Mouse (Mus musculus): ENCODE measurements around the gene Gm17662.

Gm17662 gene

DNA sequence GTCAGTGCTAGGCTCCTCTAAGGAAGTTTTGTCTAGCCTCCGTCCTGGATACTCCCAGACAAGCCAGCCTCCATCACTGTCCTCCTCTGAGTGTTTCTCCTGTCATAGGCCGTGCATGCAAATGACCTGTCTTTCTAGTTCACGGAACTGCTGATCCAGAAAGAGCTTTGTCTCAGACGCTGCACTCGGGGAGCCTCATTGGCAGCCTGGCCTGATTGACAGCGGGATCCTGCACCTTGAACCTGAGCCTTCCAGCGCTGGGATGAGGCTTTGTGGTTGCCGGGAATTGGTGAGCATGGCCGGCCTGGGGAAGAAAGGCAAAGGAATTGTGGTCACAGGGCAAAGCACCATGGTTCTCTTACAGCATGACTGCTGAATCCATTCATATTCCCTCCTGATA, 30.4 kb downstream of the Gm17662 start:
- in situ Hi-C loops (cut with MseI, MboI): no loop called here

DNA sequence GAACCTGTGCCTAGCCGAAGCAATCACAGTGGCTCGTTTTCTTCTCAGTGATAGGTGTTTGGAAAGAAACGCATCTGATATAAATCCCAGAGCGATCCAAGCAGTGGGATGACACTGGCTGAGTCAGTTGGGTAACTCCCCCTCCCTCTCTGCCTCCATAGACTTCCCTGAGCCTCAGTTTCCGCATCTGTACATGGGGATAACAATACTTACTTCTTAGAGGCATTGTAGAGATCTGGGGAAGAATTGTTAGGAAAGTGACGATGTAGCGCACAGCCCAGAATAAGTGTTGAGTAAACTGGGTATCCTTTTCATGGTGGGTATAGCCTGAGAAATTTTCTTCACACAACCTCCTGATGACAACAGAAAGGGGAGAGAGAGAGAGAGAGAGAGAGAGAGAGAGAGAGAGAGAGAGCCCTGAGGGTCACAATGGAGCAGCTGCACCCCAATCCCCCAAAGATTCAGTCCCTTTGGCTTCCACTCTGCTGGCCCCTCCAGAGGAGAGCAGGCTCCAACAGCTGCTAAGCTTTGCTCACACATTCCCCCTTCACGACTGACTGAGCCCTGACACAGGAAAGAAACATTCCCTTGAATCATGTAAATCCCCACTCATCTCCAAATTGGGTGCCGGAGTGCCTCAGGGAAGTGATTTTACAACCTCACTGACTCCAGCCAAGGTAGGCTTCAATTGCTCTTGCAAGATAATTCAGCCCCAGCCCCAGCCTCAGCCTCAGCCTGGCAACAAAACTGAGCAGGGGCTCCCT, 31.6 kb downstream of the Gm17662 start:
- in situ Hi-C loops (cut with MseI, MboI): no loop called here

DNA sequence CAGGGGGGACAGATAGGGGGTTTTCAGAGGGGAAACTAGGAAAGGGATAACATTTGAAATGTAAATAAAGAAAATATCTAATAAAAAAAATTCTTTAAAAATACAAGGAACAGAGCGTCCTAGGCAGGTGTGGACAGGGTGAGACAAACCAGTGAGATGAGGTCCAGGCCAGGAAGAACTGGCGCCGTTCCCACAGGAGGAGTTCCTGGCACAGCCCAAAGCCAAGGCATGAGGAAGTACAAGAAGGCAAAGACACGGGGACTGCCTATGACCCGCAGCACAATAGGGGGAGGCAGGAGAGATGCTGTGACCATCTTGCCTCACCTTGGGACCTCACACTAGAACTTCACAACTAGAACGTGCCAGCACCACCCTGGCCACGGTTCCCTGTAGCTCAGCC, 34.6 kb downstream of the Gm17662 start:
- in situ Hi-C loops (cut with MseI, MboI): loop anchor here in 1 of 2 experiments (10.0 kb wide), 1 partner anchor 227 kb away; no protein-coding TSS in a partner anchor

DNA sequence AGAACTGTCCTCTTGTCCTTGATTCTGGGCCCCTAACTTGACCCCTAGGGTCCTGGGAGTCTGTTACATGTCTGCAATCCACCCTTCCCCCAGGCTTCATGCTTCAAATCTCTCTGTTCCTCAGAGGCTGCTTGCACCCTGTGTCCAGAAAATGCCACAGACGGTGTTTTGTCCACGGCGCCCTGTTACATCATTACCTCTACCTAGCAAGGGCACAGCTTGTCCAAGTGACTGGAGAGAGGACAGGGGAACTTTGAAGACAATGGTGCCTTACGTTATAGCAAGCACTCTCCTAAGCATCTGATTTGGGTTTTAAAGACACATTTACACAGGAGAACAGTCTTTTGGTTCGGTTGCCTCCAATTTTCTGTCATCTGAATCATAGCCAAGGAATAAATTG, 36.5 kb downstream of the Gm17662 start:
- in situ Hi-C loops (cut with MseI, MboI): loop anchor here in 1 of 2 experiments (10.0 kb wide), 1 partner anchor 229 kb away; no protein-coding TSS in a partner anchor

DNA sequence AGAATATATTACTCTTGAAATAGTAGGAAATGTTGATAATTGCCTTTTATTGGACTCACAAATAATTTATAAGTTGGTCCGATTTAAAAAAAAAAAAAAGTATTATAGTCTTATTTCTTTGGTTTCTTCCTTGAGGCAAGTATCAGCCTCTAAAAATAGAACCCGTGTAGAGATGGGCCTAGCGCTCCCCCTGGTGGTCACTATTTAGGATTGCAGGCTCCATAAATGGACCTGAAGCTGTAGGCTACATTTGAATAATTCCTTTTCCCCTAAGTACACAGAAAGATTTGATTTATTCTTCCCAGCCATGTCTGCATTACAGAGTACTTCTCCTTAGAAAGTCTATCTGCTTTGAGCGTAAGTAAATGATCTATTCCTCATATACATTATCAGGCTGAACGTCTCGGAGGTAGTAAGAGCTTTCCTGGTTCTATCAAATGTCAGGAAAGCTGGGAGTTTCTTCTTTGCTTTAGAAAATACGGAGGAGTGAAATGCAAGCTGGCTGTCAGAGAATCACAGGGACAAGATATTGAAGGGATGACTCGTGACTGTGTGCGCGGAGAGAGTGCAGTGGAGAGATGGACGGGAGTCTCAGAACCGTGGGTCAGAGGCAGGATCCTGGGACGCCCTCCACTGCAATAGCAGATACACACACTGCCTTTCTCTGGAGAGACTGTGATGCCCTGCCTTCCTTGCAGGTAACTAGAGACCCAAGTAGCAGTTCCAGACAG, 37.0 kb downstream of the Gm17662 start:
- in situ Hi-C loops (cut with MseI, MboI): loop anchor here in 1 of 2 experiments (10.0 kb wide), 1 partner anchor 229 kb away; no protein-coding TSS in a partner anchor

DNA sequence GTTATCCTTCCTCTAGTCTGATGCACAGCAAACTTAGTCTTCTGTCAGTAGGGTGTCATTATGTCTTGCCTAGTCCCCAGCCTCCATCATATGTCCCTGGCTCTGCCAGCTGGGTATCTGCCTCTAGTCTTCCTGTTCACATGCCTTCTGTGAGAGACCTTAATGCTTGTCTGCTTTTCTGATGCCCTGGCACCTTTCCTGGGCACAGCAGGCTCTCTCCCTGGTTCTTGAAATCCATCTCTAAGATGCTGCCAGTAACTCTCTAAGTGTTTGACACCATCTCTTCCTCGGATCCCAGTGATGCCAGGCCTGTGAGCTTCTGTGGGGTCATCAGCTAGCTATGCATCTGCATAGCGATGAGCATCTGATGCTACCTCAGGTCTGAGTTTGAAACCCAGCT, 45.7 kb downstream of the Gm17662 start:
- in situ Hi-C loops (cut with MseI, MboI): no loop called here

DNA sequence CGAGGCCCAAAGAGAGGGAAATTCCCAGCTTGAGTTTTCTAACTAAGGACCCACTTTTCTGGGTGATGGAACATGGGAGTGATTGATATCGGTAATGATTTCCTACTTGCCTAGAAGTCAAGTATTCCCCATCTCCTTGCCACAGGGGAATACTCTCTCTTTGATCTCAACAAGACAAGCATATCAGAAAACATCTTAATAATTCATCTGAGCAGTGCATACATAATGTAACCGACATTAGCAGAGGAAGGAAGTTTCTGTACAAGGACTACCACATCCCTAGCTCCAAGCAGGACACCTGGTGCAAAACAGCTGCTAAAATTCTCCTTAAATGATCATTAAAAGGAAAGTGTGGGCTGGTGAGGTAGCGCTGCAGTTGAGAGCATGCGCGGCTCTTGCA, 47.9 kb downstream of the Gm17662 start:
- in situ Hi-C loops (cut with MseI, MboI): no loop called here
